Mouse (Mus musculus) large intestine, adult 2 months (tissue): Measurements from ENCODE around the gene Cmya5. TPM values are rescaled to one million over a fixed set of nuclear protein-coding genes. Genes with fewer than 3 reads are reported as not detected.

Source experiments
- DNase-seq: peaks from one replicate; pipeline ENCODE4 v3.0.0-alpha.2; 2012; ENCODE audit warnings: low read depth, low spot score
- WGBS: fragments of 180-500 bp; shearing (Covaris S2); methylation state at CpG from one replicate; pipeline ENCODE4 v1.1.7; 2018; 5-methylcytosine and 5-hydroxymethylcytosine counted together
- polyA plus RNA-seq: library from polyadenylated mRNA; depleted of rRNA; stranded (reverse); fragments of >200 nt; gene quantifications from 2 replicates; pipeline ENCODE4 v1.2.3, GENCODE M21; 2012; rRNA removed

Gene Cmya5
- polyA plus RNA-seq, 1 experiment: 0.06 TPM

DNA sequence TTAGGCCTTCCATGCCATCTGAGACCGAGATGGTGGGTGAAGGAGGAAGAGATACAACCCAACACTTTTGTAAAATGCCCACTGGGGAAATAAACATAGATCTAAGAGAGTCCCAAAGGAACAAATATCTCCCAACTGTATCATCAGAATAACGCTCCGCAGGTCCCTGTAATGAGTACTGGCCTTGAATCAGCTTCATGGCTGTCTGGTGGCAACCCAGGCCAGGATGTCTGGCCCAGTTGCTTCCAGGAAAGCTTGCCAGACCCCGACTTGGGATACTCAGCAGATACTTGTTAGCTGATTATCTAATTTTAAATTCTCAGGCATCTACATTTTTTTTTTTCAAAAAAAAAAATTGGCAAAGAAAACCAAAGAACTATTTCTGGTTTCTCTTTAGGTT is 138.2 kb downstream of the Cmya5 start:
- DNase-seq: no peak
- 83% methylated on average over 4 of the region's 4 CpGs for WGBS

DNA sequence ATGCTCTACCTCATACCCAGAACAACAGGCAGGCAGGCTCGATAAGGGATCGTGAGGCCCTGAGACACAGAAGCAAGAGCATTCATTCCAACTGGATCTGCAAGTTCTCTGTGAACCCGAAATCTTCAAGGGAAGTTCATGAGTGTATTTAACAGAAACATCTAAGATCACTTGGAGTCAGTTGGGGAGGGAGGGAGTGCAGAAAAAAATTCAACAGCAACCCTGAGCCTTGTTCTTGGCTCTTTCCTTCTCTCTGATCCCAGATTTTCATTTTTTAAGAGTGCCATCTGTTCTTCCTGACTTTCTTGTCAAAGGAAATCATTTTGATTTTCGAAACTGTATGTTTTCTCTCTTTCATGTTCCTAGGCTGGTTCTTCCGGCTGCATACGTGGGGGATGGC is 140.5 kb downstream of the Cmya5 start:
- 76% methylated on average over 6 of the region's 6 CpGs for WGBS
- no peak for DNase-seq

DNA sequence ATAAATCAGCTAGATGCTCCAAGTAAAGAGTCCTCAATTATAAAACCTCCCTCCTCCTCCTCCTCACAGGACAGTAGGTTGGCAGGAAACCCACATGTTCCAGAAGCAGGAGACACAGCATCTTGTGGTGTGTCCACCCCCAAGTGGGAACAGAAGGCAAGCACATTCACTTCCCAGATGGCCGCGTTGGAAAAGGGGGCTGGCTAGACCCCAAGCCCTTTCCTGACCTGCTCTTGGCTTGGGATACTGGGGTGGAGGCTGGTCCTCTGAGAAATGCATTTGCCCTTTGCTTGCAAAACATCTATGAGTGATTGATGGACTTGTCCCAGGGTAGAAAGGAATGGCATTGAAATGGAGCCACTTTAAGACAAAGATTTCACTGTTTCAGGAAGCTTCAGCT is 142.1 kb downstream of the Cmya5 start:
- no peak for DNase-seq
- 72% methylated on average over 2 of the region's 2 CpGs for WGBS

DNA sequence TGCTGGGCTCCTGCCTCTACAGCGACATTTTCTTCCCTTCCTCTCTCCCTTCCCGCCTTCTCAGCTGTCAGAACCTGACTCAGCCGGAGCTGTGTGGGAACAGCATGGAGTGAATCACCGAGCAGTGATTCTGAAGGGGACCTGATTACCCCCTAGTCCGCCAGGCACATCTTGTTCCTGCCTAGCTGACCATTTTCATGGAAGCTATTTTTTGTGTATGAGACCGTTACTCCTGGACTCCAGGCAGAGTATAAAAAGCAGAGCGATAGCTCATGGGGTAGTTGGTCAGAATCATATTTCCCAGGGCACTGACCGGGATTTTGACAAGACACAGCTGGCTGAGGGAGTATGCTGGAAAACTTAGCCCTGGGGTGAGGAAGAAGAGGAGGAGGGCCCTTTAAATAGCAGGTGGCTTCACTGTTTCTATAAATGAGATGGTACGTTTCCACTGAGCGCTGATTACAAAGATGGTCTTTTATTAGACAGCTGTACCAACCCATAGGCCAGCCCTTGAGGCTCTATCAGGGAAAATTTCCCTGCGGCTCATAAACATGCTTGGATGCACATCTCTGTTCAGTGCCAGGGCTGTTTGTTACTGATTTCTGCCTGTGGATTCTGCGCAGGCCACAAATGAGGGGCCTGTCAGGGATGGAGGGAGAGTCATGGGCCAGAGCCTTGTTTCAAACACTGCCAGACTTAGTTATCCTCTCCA is 143.7 kb downstream of the Cmya5 start:
- no peak for DNase-seq
- WGBS: 65% methylated on average over 12 of the region's 12 CpGs

GRCm38 (mm10) chr13:92999860-93000259 is 144.7 kb downstream of the Cmya5 start:
- 20% methylated on average over 9 of the region's 9 CpGs for WGBS
- no peak for DNase-seq

DNA sequence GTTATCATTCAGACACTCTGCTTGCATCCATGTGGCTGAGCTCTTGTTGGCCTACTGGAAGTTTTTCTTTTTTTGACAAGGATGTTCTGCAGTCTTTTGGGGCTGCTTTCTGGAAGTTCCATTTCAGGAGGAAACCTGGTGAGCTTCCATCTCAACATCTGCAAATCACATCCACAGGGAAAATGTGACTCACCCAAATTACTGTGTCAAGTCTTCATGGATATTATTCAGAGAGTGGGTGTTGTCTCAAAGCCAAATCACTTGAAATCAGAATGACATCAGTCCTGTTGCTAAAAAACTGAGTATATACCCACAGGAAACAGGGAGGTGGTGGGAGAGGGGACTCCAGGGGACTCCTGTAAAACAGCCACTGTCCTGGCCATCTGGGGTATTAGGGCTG is 149.8 kb downstream of the Cmya5 start:
- no peak for DNase-seq

DNA sequence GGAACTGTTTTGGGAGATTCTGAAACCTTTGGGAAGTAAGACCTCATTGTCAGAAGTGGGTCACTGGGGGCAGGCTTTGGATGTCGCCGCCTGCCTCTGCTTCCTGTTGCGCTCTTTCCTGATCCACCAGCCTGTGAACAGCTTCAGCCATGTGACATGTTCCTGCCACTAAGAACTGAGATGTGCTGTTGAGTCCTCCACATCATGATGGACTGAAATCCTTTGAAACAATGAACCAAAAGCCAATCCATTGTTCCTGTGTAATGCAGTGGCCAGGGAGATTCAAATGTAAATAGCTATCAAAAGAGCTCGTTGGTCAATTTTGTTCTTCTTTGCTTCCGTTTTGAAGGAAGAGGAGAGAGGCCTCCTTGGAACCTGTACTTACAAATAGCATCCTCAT is 151.7 kb downstream of the Cmya5 start:
- 82% methylated on average over 5 of the region's 5 CpGs for WGBS
- DNase-seq: no peak

Other genes starting within 250 kb of the Cmya5 start
- gene Tent2, start 47.7 kb upstream of the Cmya5 start, polyA plus RNA-seq: 10.9 and 19.4 TPM in 2 replicates
- 2.2 and 3.5 TPM in 2 replicates for gene Homer1, start 154.9 kb upstream of the Cmya5 start, polyA plus RNA-seq